Mouse (Mus musculus) adrenal gland, postnatal 14 days (tissue): ENCODE results near the gene Ube2c. TPM values are rescaled to one million over a fixed set of nuclear protein-coding genes. Genes with fewer than 3 reads are reported as not detected.
"Not testable (repeated sequence)": the region's sequence is repeated elsewhere in the genome, so short reads cannot be mapped to it uniquely, and the experiment has no call there.

ENCODE experiments used
- DNase-seq: peaks from one replicate; pipeline ENCODE4 v3.0.0; 2021; ENCODE audit warnings: mixed read lengths
- total RNA-seq: library from RNA; stranded (reverse); gene quantifications from 2 replicates; pipeline ENCODE4 v1.2.3, GENCODE M21; 2021

The Ube2c gene
- total RNA-seq, 1 experiment from 2014 or later, result 36.0 TPM

DNA sequence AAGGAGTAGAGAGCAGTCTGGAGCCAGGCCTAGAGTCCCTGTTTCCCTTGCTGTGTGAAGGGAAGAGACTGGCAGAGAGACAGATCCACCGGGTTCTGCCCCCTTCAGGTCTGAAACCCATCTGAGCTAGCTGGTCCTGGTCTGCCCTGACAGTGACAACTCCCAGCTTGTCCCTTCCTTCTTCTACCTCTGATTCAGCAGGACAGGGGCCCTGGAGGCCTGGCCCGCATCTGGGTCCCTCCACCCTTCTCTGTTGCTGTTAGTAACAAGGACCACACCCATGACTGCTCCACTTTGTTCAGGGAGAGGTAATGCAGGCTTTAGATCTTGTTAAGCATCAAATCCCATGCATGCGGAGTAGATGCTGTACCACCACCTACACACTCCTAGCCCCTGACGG lies 18.7 kb downstream of the Ube2c start:
- DNase-seq, result no peak

DNA sequence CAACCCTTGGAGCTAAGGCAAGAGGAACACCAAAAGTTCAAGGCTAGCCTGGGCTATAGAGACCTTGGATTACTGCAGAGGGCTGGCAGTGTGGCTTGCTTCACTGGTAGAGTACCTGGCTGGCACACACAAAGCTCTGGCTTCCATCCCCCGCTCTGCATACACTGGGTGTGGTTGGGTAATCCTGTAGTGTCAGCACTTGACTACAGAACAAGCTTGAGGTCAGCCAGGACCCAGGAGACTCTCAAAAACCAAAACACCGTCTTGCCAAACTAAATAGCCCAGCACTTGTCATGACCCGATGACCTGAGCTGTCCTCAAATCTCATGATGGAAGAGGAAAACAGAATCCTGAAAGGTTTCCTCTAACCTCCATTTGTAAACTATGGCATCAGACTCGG lies 20.8 kb downstream of the Ube2c start:
- peak; percentile 73 for DNase-seq

DNA sequence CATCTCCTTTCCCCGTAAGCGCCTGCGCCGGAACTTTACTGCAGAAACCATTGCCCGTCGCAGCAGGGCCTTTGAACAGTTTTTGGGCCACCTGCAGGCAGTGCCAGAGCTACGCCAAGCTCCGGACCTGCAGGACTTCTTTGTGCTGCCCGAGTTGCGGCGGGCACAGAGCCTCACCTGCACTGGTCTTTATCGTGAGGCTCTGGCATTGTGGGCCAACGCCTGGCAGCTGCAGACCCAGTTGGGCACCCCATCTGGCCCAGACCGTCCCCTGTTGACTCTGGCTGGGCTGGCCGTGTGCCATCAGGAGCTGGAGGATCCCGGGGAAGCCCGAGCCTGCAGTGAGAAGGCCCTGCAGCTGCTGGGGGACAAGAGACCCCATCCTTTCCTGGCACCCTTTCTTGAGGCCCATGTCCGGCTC lies 22.2 kb downstream of the Ube2c start:
- no peak for DNase-seq

DNA sequence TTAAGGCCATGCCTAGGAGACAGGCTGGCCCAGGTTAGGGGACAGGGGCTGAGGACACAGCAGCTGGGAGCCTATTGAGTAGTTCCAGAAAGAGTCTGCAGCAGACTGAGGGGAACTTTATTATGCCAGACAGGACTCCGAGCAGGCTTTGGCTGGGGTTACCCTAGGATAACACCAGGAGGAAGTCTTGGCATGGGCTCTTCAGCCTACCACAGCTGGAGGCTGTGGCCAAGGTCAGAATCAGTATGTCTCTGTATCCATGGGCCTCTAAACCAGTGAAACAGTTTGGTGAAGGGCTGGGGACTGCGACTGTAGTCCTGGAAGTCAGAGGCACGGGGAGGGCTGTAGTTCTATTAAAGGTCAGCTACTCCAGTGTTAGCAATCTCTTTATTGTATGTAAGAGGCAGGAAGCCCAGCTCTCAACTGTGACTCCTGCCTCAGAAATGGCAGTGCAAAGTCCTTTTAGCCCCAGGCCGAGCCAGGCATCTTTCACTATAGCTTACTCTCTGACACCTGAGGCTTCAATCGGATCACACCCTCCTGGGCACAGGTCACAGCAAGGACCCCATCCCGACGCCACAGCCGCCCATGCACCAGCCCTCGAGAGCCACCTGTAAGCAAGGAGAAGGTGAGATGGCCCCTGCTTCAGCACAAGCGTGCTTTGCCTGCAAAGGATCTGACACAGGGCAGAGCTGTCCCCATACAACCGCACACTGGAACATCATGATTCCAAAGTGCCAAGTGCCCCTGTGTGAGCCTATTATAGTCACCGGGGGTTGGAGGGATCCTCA lies 22.9 kb downstream of the Ube2c start:
- DNase-seq, result peak; percentile 66

DNA sequence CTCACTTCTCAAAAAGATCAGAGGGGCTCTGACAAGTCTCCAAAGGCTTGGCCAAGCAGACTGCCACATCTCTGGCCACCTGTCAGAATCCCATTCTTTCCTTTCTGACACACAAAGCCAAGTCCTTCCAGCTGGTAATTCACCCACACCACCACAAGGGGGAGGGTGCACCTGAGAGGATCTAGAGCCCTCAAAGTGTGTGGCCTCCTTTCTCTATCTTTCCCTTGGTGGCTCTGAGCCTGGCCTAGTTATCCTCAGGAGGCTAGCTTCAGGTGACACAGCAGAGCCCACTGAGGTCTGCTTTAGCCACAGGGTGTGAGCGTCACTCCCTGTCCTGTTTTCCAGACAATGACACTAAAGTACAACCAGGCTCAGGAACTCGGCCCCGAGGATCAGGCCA lies 23.5 kb downstream of the Ube2c start:
- DNase-seq, result peak; percentile 83

DNA sequence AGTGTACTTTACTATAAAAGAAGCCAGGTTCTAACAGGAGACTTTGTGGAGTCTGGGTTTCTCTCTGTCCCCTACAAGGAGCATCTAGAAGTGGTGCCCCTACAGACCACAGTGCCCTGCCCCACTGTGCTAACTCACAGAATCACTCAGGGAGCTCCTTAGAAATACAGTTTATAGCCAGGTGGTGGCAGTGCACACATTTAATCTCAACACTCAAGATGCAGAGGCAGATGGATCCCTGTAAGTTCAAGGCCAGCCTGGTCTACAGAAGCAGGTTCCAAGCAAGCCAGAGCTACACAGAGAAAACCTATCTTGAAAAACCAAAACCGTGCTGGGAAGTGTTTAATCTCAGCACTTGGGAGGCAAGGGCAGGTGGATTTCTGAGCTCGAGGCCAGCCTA lies 24.1 kb downstream of the Ube2c start:
- no peak for DNase-seq

DNA sequence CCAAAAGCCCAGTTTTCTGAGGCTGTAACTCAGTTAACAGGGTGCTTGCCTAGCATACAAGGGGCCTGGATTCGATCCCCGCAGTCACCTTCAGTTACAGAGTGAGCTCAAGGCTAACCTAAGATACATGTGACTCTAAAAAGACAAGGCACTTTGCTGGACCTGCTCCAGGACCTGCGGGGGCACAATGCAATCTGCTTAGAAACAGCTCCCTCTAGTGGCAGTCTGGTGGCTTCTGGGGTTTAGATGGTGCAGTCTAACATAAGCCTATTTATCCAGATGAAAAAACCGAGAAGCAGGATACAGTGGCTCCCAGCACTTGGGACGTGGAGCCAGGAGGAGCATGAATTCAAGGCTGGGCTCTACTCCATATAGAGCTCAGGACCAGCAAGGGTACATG lies 24.6 kb downstream of the Ube2c start:
- DNase-seq, result peak; percentile 96

DNA sequence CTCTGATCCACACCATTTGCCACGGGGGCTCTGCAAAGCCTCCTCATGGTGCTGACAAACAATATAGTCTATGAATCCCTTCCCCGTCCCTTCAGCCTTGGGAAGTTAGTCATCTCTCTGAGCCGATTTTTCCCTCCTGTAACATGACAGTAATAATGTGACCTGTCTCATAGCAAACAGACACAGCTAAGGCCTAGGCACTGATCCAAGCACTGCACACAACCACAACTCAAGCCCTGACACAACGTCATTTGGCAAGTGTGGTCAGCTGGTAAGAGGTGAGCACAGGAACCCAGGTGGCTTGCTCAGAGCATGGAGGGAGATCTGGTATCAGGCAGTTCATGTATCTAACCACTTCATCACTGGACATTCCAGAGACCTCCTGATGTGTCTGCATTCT lies 26.2 kb downstream of the Ube2c start:
- DNase-seq, result peak; percentile 47

DNA sequence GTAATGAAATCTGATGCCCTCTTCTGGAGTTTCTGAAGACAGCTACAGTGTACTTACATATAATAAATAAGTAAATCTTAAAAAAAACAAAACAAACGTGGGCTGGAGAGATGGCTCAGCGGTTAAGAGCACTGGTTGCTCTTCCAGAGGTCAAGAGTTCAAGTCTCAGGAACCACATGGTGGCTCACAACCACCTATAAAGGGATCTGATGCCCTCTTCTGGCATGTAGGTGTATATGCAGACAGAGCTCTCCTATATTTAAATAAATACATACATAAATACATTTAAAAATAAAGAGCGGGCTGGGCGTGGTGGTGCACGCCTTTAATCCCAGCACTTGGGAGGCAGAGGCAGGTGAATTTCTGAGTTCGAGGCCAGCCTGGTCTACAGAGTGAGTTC lies 28.9 kb downstream of the Ube2c start:
- not testable (repeated sequence) for DNase-seq

DNA sequence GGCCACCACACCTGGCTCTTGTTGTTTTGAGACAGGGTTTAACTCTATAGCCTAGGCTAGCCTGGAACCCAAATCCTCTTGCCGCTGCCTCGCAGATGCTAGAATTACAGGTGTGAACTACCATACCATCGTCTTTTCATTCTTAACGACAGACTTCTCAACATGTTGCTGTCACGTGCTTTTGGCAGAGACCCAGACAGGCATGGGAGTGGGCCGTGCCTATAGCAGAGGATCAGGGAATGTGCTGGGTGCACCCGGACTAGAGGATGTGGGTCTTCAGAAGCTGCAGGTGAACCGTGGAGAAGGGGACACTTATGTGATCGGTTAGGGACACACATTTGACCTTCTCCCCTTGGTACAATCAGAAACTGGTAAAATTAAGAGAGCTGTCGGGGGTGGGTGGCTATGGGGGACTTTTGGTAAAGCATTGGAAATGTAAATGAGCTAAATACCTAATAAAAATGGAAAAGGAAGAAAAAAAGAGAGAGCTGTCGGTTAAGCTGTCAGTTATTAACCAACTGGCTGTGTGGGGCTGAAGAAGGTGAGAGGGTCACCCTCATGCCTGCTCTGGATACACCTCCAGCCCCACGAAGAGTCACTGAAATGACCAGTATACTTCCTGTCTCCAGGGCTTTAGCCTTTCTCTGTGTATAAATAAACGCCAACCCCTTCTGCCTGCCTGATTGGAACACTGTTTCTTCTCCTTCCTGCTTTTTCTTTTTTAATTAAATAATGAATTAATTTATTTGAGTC lies 30.7 kb downstream of the Ube2c start:
- no peak for DNase-seq

DNA sequence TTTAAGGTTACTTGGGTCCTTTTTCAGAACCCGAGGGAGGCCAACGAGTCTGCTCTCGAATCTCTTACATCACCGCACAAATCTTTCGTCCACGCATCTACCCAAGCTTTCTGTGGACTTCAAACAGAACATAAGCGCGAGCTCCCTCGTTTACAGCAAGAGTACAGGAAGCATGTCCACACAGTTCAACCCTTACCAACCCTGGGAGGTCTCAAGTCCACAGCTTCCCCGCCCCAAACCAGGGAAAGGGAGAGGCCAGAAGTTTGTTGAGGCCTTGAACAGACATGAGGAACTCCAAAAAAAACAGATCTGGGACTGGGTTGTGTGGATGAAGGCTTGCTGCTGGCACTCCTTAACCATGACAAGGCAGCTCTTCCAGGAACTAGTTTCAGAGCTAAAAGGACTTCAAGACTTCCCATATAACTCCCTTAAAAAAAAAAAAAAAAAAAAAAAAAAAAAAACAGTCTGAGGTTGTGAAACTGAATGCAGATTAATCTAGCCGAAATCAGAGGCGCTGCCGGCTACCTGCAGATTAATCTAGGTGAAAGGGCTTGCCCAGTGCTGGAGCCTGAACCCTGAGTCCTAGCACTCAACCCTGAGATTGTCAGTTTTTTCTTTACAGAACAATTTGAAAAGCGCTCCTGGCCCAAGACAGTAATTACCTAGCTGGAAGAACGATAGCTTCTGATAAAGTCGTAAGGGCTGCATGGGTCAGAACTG lies 33.7 kb downstream of the Ube2c start:
- no peak for DNase-seq

DNA sequence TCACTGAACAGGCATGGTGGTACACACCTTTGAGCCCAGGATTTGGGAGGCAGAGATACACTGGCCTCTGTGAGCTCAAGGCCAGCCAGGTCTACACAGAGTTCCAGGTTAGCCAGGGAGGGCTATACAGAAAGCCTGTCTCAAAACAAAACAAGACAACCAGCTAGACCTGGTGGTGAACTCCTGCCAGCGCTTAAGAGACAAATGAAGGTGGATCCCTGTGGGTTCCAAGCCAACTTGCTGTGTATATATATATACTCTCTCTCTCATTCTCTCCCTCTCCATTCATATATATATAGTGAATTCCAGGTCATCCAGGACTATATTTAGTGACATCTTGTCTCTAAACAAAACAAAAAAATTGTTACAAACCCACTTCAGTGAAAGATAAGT lies 34.2 kb downstream of the Ube2c start:
- DNase-seq, result no peak

DNA sequence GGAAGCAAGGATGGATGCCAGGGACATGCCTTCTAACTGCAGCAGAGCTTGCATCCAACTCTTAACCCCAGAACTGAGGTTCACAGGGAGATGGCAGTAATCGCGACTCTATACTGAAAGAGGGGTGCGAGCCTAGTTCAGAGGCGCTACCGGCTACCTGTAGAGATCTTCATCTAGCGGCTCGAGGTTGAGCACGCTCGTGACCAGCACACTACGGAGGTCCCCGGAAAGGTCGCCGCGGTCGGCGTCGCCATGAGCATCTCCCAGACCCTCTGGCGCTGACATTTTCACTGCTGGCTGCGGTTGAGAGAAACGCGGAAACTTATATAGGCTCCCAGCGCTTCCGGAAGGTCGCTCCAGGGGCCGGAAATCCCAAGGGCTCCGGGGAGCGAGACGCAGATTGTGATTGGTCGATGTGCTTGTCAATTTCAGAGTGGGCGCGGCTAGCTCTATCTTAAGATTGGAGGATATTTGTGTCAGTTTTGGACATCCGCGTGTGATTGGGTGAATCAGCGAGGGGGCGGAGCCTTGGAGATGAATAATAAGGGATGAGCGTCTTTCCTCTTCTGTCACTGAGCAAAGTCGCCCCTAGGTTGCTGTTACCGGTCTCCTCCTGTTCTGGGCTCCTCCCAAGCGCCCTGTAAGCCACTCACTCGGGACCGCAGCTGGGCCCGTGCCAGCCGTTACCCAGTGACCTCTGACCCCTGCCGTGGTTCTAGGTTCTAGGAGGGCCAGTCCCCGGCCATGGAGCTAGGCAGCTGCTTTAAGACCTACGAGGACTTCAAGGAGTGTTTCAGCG lies 35.0 kb downstream of the Ube2c start, which contains the start of the genes Acot8 and Zswim3:
Gene Acot8, minus strand, starts transcription at position 350 of the 799 bp plus-strand sequence.
Gene Zswim3, plus strand, starts transcription at position 566 of the 799 bp plus-strand sequence.
- peak; percentile 98 for DNase-seq

DNA sequence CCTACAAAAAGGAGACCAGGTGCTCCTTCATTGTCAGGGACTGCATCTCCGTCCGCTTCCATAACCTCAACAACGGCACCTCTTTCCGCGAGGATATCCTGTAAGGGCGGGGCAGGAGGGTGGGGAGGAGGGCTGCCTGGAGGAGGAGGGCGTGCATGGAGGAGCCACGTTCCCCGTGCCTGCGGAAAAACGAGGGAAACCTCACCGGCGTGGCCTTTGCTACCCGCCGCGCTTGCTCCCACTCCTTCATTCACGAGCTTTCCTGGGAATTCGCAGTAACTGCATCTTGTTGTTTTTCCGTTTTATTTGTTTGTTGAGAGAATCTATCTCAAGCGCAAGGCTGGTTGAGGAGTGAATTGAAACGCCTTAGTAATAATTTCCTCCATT lies 35.6 kb downstream of the Ube2c start:
- DNase-seq, result no peak

DNA sequence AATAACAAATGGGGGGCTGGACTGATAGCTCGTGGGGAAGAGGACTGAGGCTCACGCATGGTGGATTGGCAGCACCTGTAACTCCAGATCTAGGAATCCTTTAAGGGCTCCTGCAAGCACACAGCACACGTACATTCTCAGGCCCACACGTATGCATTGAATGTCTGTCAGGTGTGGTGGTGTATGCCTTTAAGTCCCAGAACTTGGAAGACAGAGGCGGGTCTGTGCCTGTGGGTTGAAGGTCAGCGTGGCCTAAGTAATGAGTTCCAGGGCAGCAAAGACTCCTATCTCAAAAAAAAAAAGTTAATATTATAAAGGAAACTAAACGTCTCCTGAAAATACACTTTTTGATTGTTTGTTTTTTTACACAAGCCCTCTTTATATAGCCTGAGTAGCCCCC lies 36.9 kb downstream of the Ube2c start:
- no peak for DNase-seq

DNA sequence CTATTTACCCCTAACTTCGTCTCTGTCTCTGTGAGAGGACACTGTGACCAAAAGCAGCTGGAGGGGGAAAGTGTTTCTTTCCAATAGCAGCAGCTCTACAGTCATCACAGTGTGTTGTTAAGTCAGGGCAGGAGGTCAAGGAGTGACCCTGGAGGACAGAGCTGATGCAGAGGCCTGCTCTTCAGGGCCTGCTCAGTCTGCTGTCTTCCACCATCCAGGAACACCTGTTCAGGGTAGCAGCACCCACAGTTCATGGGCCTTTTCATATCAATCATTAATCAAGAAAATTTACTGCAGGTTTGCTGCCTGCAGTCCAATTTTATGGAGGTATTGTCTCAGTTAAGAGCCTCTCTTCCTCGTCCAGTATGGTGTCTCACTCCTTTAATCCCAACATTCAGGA lies 43.9 kb downstream of the Ube2c start:
- DNase-seq, result no peak

DNA sequence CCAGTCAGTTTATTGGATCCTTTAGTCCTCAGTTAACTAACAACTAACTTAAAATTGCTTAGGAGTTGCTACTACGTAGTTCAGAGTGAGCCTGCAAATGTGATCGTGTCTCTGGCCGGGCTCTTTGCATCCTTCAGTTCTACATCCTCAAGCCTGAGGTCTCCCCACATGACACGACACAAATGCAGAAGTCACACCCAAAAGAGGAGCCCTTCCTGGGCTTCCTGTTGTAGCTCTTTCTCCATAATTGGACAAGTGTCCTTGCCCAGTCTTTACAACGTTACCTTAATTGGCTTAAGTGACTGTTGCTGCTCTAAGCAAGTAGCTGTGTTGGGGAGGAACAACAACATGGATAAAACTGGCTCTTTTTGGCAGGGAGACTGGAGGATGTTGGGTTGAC lies 45.6 kb downstream of the Ube2c start:
- no peak for DNase-seq

DNA sequence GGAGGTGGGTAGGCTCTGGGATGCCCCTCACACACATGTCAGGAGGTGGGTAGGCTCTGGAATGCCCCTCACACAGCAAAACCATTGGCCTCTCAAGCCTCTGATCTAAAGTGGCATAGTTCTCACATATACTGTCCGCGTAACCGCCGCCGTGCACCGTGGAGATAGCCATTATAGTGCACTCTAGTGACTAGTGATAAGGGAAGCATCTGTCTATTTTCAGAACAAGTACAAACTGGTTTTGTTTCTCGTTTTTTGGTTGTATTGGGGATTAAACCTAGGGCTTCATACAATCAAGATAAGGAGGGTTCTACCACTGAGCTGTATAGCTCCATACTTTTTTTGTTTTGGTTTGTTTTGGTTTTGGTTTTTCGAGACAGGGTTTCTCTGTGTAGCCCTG lies 46.1 kb downstream of the Ube2c start:
- no peak for DNase-seq

DNA sequence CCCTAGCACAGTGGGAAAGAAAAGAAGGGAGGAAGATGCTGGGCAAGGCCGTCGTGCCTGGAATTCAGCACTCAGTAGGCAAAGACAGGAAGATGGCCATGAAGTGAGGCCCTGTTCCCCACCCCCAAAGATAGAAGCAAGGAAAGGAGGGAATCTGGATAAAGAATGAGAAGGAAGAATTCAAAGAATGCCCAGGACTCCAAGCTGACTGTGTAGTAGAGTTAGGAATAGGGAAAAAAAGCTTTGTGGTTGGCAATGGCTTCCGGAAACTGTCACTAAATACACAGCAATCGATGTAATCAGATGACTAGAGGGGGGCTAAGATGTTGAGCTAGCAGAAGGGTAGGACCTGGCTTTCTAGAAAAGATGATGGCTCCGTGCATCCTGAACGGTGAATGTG lies 47.5 kb downstream of the Ube2c start:
- DNase-seq, result no peak

DNA sequence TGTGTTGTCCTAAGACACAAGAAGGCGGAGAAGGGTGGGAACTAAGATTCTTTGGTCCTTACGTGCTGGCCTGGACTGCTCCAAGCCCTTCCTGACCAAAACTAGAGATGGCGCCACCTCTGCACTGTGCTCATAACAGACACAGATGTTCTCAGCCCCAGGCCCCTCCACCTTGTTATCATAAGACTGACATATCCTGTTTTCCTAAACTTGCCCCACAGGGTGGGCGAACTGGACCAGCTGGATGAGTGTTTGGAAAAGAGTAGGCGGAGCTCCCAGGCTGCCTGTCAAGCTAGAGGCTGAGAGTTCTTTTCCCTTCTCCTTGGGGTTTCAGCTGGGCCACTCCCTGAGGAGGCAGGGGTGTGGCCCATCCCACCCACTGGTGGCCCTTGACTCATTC lies 48.0 kb downstream of the Ube2c start:
- DNase-seq, result no peak

DNA sequence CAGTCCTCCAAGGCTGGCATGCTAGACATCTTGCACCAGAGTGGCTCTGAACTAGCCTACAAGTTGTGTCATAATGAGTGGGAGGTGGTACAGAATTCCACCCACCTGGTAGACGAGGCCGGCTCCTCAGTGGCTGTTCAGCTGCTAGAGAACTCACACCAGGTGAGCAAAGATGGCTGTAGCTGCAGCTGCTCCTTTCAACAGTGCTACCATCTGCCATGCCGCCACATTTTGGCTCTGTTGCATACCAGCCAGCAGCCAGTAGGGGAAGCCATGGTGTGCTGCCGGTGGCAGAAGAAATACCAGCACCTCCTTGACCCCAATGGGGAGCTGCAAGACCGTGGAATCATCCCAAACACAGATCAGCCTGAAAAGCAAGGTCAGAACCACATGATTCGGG lies 51.4 kb downstream of the Ube2c start:
- DNase-seq, result no peak

DNA sequence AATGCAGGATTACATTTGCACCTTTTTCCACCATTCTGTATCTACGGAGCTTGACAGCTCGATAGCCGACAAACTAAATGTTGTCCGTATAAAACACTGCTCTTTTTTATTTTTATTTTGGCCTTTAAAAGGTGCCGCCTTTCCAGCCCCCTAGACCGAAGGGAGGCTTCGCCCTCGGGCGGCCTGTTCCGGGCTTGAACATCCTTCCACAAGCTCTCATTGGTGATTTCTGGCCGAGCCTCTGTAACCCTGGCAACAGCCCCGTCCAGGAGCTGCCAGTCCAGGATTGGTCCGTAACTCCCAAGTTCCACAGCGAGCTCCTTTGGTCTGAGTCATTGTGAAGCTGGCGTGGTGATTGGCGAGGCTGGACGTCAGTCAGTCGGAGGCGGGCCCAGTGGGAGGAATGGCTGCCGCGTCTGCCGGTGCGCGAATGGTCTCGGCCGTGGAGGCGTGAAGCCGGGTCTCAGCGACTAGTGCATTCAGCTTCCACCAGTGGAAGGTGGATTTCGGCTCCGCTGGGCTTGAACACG lies 53.0 kb downstream of the Ube2c start, which contains the start of gene Zswim1:
Gene Zswim1, plus strand, starts transcription at position 51 of the 530 bp plus-strand sequence.
- peak; percentile 100 for DNase-seq
